Mouse (Mus musculus): ENCODE data around the gene Phlpp1. TPM values are rescaled to one million over a fixed set of nuclear protein-coding genes. Genes with fewer than 3 reads are reported as not detected.
"Not testable (repeated sequence)": the region's sequence is repeated elsewhere in the genome, so short reads cannot be mapped to it uniquely, and the experiment has no call there.

Phlpp1 gene
- polyA plus RNA-seq, 1 experiment: 26.8 TPM

GRCm38 (mm10) chr1:106310285-106310684 is 138.7 kb downstream of the Phlpp1 start:
- DNase-seq: no peak
- TF ChIP-seq POLR2A (IDR thresholded peaks at IDR 0.05; ENCODE audit: borderline replicate concordance, extremely low read depth, low read depth, low read length): no peak
- no peak for TF ChIP-seq CTCF (IDR thresholded peaks at IDR 0.05; ENCODE audit: insufficient read depth, low read length)
- Histone ChIP-seq H3K4me1 (ENCODE audit: control insufficient read depth, insufficient read depth, low read length) (peaks cover 5% of the 10 kb centered on the region), H3K4me3 (replicated peaks; ENCODE audit: extremely low read depth, low read depth, low read length) (no peak overlapping the region)
- 56% methylated on average over 2 of the region's 2 CpGs for WGBS

GRCm38 (mm10) chr1:106311830-106312229 is 140.3 kb downstream of the Phlpp1 start:
- not testable (repeated sequence) for DNase-seq; H3K4me3 ChIP-seq (replicated peaks; ENCODE audit: extremely low read depth, low read depth, low read length)
- WGBS: 100% methylated on average over 2 of the region's 2 CpGs
- peaks cover 11% of the 10 kb centered on the region for H3K4me1 ChIP-seq (ENCODE audit: control insufficient read depth, insufficient read depth, low read length)

GRCm38 (mm10) chr1:106314476-106314875 is 142.9 kb downstream of the Phlpp1 start:
- no peak for TF ChIP-seq POLR2A (IDR thresholded peaks at IDR 0.05; ENCODE audit: borderline replicate concordance, extremely low read depth, low read depth, low read length)
- no peak for TF ChIP-seq CTCF (IDR thresholded peaks at IDR 0.05; ENCODE audit: insufficient read depth, low read length)
- peaks cover 24% of the 10 kb centered on the region for H3K4me1 ChIP-seq (ENCODE audit: control insufficient read depth, insufficient read depth, low read length)
- WGBS: 59% methylated on average over 4 of the region's 4 CpGs
- DNase-seq: no peak
- no peak overlapping the region for H3K4me3 ChIP-seq (replicated peaks; ENCODE audit: extremely low read depth, low read depth, low read length)

GRCm38 (mm10) chr1:106316641-106317304 is 145.2 kb downstream of the Phlpp1 start:
- TF ChIP-seq CTCF (IDR thresholded peaks at IDR 0.05; ENCODE audit: insufficient read depth, low read length): no peak
- no peak for TF ChIP-seq POLR2A (IDR thresholded peaks at IDR 0.05; ENCODE audit: borderline replicate concordance, extremely low read depth, low read depth, low read length)
- no peak for DNase-seq
- Histone ChIP-seq H3K4me1 (ENCODE audit: control insufficient read depth, insufficient read depth, low read length) (peaks cover 25% of the 10 kb centered on the region), H3K4me3 (replicated peaks; ENCODE audit: extremely low read depth, low read depth, low read length) (no peak overlapping the region)
- WGBS: 25% methylated on average over 4 of the region's 4 CpGs

GRCm38 (mm10) chr1:106318341-106318740 is 146.8 kb downstream of the Phlpp1 start:
- DNase-seq: no peak
- WGBS: 61% methylated on average over 5 of the region's 5 CpGs
- TF ChIP-seq POLR2A (IDR thresholded peaks at IDR 0.05; ENCODE audit: borderline replicate concordance, extremely low read depth, low read depth, low read length) (no peak), CTCF (IDR thresholded peaks at IDR 0.05; ENCODE audit: insufficient read depth, low read length) (no peak)

GRCm38 (mm10) chr1:106320583-106320982 is 149.0 kb downstream of the Phlpp1 start:
- TF ChIP-seq CTCF (IDR thresholded peaks at IDR 0.05; ENCODE audit: insufficient read depth, low read length): no peak
- TF ChIP-seq POLR2A (IDR thresholded peaks at IDR 0.05; ENCODE audit: borderline replicate concordance, extremely low read depth, low read depth, low read length): no peak
- DNase-seq: no peak
- 62% methylated on average over 1 of the region's 1 CpGs for WGBS
- H3K4me3 ChIP-seq (replicated peaks; ENCODE audit: extremely low read depth, low read depth, low read length): no peak overlapping the region
- H3K4me1 ChIP-seq (ENCODE audit: control insufficient read depth, insufficient read depth, low read length): peaks cover 25% of the 10 kb centered on the region

More at GRCm38 (mm10) chr1:106318341-106318740, 146.8 kb downstream of the Phlpp1 start:
- Histone ChIP-seq H3K4me1 (ENCODE audit: control insufficient read depth, insufficient read depth, low read length) (peaks cover 25% of the 10 kb centered on the region), H3K4me3 (replicated peaks; ENCODE audit: extremely low read depth, low read depth, low read length) (no peak overlapping the region)

GRCm38 (mm10) chr1:106321432-106322126 is 150.0 kb downstream of the Phlpp1 start:
- Histone ChIP-seq H3K4me1 (ENCODE audit: control insufficient read depth, insufficient read depth, low read length) (peaks cover 22% of the 10 kb centered on the region), H3K4me3 (replicated peaks; ENCODE audit: extremely low read depth, low read depth, low read length) (no peak overlapping the region)
- TF ChIP-seq CTCF (IDR thresholded peaks at IDR 0.05; ENCODE audit: insufficient read depth, low read length): no peak
- no peak for TF ChIP-seq POLR2A (IDR thresholded peaks at IDR 0.05; ENCODE audit: borderline replicate concordance, extremely low read depth, low read depth, low read length)
- 74% methylated on average over 8 of the region's 8 CpGs for WGBS
- DNase-seq: no peak

GRCm38 (mm10) chr1:106326691-106327090 is 155.1 kb downstream of the Phlpp1 start:
- no peak overlapping the region for H3K4me3 ChIP-seq (replicated peaks; ENCODE audit: extremely low read depth, low read depth, low read length)
- no peak for TF ChIP-seq CTCF (IDR thresholded peaks at IDR 0.05; ENCODE audit: insufficient read depth, low read length)
- no peak for TF ChIP-seq POLR2A (IDR thresholded peaks at IDR 0.05; ENCODE audit: borderline replicate concordance, extremely low read depth, low read depth, low read length)
- DNase-seq: no peak
- peaks cover 7% of the 10 kb centered on the region for H3K4me1 ChIP-seq (ENCODE audit: control insufficient read depth, insufficient read depth, low read length)
- 54% methylated on average over 2 of the region's 2 CpGs for WGBS

GRCm38 (mm10) chr1:106342100-106342499 is 170.5 kb downstream of the Phlpp1 start:
- no peaks in the 10 kb centered on the region for H3K4me1 ChIP-seq (ENCODE audit: control insufficient read depth, insufficient read depth, low read length)
- no peak overlapping the region for H3K4me3 ChIP-seq (replicated peaks; ENCODE audit: extremely low read depth, low read depth, low read length)
- no peak for TF ChIP-seq CTCF (IDR thresholded peaks at IDR 0.05; ENCODE audit: insufficient read depth, low read length)
- TF ChIP-seq POLR2A (IDR thresholded peaks at IDR 0.05; ENCODE audit: borderline replicate concordance, extremely low read depth, low read depth, low read length): no peak
- DNase-seq: no peak
- WGBS: 69% methylated on average over 3 of the region's 3 CpGs

- WGBS: 74% methylated on average over 2 of the region's 2 CpGs
- DNase-seq: no peak
- Histone ChIP-seq H3K4me3 (replicated peaks; ENCODE audit: extremely low read depth, low read depth, low read length) (no peak overlapping the region), H3K4me1 (ENCODE audit: control insufficient read depth, insufficient read depth, low read length) (no peaks in the 10 kb centered on the region)
- TF ChIP-seq POLR2A (IDR thresholded peaks at IDR 0.05; ENCODE audit: borderline replicate concordance, extremely low read depth, low read depth, low read length) (no peak), CTCF (IDR thresholded peaks at IDR 0.05; ENCODE audit: insufficient read depth, low read length) (no peak)
These were observed 173.7 kb downstream of the Phlpp1 start for GRCm38 (mm10) chr1:106345265-106345664.

Data from lung, adult 2 months (tissue).